Mouse (Mus musculus): ENCODE measurements around the gene Slc39a3.
"Not testable (repeated sequence)": the region's sequence is repeated elsewhere in the genome, so short reads cannot be mapped to it uniquely, and the experiment has no call there.

The Slc39a3 gene

GRCm38 (mm10) chr10:81014393-81015384, 22.5 kb downstream of the Slc39a3 start, which contains the start of gene Gng7:
Gene Gng7, minus strand, starts transcription at chr10:81014945.
- ATAC-seq (ENCODE audit: insufficient number of reproducible peaks, low FRiP score, low TSS enrichment) = peak; percentile 89

GRCm38 (mm10) chr10:81010851-81011250, 26.4 kb downstream of the Slc39a3 start:
- no peak for ATAC-seq (ENCODE audit: insufficient number of reproducible peaks, low FRiP score, low TSS enrichment)

DNA sequence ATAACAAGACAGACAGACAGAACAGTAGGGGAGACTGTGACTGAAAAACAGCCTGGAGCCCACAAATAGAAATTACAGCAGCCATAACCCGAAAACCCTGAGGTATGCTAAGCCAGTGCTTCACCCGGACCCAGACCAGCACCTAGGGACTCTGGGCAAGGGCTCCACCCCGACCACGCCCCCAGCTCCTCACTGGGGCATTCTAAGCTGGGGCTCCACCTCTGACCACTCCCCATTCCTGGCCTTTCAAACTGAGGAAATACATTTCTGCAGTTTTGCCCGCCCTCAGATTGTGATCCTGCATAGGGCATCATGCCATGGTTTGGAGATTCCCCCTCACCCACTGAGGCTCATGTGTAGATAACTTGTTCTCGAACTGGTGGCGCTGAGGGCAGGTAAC, 30.0 kb downstream of the Slc39a3 start:
- ATAC-seq (ENCODE audit: insufficient number of reproducible peaks, low FRiP score, low TSS enrichment) = no peak

DNA sequence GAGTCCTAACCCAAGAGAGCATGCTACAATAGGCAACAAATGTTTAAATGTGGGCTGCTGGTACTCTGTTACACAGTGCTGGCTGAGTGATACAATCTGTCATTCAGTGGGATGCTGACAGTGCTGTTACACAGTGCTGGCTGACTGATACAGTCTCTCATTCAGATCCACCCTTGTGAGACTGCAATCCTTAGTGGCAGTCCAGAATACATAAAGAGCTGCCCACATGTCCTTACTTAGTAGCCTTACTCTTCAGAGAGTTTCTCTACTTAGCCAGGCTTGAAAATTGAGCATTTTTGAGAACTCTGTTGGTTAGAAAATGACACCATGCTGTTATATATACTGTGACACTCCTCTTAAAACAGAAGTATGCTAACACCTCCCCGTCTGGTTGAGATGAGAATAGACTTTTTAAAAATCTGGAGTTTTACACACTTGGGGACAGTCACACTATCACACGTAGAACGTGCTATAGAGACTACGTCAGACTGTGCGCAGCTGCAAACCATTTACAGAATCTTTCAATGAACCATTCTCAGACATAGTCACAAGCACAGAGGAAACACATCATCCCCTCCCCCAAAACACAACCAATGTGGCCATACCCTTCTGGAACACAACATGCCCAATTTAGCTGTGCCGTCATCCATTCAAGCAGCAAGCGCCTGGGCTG, 31.1 kb downstream of the Slc39a3 start:
- no peak for ATAC-seq (ENCODE audit: insufficient number of reproducible peaks, low FRiP score, low TSS enrichment)

DNA sequence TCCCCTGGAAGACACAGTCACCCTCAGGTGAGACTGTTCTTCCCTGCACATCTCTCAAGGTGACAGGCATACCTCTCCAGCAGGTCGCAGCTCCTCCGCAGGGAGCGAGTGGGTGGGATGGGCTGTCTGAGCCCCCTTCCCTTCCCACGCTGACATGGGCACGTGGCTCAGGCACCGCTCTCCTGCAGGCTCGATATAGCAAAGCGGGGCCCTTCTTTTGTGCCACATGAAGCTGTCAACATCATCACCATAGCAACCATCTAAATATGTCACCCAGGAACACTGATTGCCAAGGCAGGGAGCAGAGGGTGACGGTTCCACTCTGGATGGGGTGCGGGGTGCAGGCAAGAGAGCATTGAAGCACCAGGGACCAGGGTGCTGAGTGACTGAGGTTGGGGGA, 36.1 kb downstream of the Slc39a3 start:
- no peak for ATAC-seq (ENCODE audit: insufficient number of reproducible peaks, low FRiP score, low TSS enrichment)

DNA sequence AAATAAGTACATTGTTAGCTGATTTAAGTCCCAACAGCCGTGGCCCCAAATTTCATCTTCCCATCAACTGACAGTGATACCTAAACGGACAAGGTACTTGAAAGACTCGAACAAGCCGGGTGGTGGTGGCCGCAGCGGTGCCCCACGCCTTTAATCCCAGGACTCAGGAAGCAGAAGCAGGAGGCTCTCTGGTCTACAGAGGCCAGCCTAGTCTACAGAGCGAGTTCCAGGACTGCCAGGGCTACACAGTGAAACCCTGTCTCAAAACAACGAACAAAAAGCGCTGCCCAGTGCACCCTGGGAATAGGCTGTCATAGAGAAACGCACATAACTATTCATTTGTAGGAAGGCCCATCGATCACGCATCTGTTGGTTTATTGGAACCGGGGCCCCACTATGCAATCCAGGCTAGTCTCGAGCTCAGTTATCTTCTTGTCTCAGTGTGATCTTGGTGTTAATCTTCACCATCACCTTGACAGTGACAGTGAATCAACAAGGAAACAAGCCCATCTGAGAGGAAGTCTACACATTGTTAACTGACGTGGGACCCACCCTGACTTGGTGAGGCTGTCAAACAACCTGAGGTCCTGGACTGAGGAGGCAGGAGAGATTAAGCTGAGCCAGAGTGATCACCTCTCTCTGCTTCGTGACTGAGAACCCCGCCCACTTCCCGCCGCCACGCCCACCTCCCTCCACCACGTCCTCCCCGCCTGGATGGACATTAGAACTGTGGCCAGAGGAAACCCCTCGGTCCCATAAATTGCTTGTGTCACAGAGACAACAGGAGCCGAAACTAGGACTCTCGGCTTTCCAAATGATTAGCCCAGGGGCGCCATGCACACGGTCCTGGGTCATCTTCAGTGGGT, 36.8 kb downstream of the Slc39a3 start:
- ATAC-seq (ENCODE audit: insufficient number of reproducible peaks, low FRiP score, low TSS enrichment) = no peak

DNA sequence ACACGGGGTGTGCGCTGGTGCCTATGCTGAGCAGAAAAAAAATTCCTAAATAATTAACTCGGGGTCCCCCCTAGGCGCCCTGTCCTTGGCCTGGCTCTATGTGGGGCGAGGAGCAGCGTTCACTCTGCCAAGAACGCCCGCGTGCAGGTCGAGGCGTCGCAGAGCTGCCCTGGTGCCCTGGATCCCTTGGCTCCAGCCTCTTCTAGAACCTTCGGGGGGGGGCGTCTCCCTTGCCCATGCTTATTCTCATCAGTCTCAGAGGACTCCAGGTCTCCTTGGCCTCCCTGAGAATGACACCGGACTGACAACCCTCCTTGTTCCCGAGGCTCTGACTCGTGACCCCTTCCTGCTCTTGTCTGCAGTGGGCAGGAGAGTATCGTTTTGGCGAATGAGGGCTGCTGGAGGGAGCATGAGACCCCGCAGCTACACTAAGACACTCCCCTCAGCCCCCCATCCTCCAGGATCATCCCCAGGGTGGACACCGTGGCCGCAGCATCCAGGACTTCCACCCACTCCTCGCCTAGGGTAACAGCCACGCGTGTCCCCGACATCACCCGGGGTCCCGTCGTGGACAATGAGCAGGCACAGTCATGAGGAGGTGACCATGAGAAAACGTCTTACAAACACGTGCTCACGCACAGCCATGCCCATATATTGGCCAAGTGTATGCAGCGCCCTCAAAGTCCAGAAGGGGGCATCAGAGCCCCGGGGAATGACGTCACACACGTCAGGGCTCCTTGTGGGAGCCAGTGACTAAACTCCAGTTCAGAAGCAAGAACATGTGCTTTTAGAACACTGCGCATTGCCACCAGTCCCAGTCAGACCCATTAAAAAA, 37.6 kb downstream of the Slc39a3 start:
- ATAC-seq (ENCODE audit: insufficient number of reproducible peaks, low FRiP score, low TSS enrichment) = peak; percentile 67; the same call in 1 of the 2 replicates

GRCm38 (mm10) chr10:80998778-80999177, 38.4 kb downstream of the Slc39a3 start:
- ATAC-seq (ENCODE audit: insufficient number of reproducible peaks, low FRiP score, low TSS enrichment) = no peak

DNA sequence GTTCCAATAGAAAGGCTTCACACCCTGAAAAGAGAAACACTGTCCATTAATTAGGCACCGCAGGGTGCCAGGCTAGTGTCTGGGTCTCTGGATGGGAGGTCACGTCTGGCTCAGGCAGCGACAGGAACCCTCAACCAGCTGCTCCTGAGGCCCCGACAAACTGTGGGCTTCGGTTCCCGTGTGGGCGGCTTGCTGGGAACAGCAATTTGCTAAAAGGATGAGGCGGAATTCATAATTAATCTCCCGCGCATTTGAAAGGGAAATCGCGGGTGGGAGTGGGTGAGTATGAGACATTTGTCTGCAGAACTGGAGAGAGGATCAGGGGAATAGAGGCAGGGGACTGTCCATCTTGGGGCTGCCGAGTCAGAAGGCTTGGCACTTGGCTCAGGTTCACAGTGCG, 39.2 kb downstream of the Slc39a3 start:
- no peak for ATAC-seq (ENCODE audit: insufficient number of reproducible peaks, low FRiP score, low TSS enrichment)

- ATAC-seq (ENCODE audit: insufficient number of reproducible peaks, low FRiP score, low TSS enrichment) = no peak
Observed at GRCm38 (mm10) chr10:80997332-80997731, 39.9 kb downstream of the Slc39a3 start.

- ATAC-seq (ENCODE audit: insufficient number of reproducible peaks, low FRiP score, low TSS enrichment) = no peak
Observed at GRCm38 (mm10) chr10:80996501-80996900, 40.7 kb downstream of the Slc39a3 start.

GRCm38 (mm10) chr10:80995091-80995632, 42.1 kb downstream of the Slc39a3 start:
- no peak for ATAC-seq (ENCODE audit: insufficient number of reproducible peaks, low FRiP score, low TSS enrichment)

- ATAC-seq (ENCODE audit: insufficient number of reproducible peaks, low FRiP score, low TSS enrichment) = no peak
Observed at GRCm38 (mm10) chr10:80994621-80995020, 42.6 kb downstream of the Slc39a3 start.

GRCm38 (mm10) chr10:80993276-80993675, 44.0 kb downstream of the Slc39a3 start:
- no peak for ATAC-seq (ENCODE audit: insufficient number of reproducible peaks, low FRiP score, low TSS enrichment)

- no peak for ATAC-seq (ENCODE audit: insufficient number of reproducible peaks, low FRiP score, low TSS enrichment)
Observed at GRCm38 (mm10) chr10:80991945-80992344, 45.3 kb downstream of the Slc39a3 start.

DNA sequence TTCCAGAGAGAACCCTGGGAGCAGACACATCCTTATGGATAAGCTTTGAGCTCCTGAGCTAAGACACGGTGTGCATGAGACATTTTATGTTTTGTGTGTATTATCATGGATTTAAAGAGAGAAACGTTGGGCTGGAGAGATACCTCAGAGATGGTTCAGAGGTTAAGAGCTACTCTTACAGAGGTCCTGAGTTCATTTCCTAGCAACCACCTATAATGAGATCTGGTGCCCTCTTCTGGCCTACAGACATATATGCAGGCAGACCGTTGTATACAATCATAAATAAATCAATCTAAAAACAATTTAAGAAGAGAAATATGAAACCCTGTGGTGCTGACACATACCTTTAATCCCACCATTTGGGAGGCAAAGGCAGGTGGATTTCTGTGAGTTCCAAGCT, 46.2 kb downstream of the Slc39a3 start:
- no peak for ATAC-seq (ENCODE audit: insufficient number of reproducible peaks, low FRiP score, low TSS enrichment)

DNA sequence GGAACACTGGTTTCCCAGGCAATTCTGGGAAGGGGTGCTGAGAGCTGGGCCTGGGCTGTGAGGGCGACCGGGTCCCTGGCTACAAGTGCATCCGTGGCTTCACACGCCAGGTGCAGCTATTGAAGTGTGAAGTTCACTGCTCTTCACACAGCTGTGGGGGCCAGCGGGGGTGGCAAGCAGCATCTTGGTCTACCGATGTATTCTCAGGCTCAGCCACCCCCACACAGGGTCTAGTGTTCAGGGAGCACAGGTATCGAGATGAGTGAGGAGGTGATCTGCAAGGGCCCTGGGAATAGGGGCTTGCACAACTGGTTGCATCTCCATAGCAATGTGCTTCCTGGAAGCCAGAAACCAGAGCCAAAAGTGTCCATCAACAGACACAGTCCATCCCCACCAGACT, 46.8 kb downstream of the Slc39a3 start:
- no peak for ATAC-seq (ENCODE audit: insufficient number of reproducible peaks, low FRiP score, low TSS enrichment)

- ATAC-seq (ENCODE audit: insufficient number of reproducible peaks, low FRiP score, low TSS enrichment) = not testable (repeated sequence)
Observed at GRCm38 (mm10) chr10:80989854-80990253, 47.4 kb downstream of the Slc39a3 start.

DNA sequence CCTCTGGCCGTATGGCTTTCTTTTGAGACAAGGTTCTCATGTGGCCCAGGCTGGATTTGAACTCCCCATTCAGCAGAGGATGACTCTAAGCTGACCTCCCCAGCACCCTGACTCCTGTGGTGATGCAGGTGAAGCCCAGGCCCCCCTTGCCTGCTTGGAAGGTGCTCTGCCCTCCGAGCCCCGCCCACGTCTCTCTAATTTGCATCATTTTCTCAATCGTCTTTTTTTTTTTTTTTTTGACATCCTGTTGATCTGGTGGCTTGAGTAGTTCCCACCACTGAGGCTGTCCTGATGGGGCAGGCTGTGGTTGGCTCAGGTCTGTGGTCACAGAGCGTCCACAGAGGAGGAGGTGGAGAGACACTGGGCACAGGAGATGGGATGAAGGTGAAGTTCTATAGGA, 47.8 kb downstream of the Slc39a3 start:
- ATAC-seq (ENCODE audit: insufficient number of reproducible peaks, low FRiP score, low TSS enrichment) = no peak
